Mouse (Mus musculus) WW6 (cell line): Measurements from ENCODE around the gene Grin3a.
A peak's percentile ranks its signal among the peaks of the same experiment; 100 is the strongest.
"Not testable (repeated sequence)": the region's sequence is repeated elsewhere in the genome, so short reads cannot be mapped to it uniquely, and the experiment has no call there.

ENCODE experiments used
- DNase-seq: peaks from one replicate; pipeline ENCODE4 v3.0.0-alpha.2; 2013; ENCODE audit warnings: low read depth, low spot score

Grin3a gene

GRCm38 (mm10) chr4:49680171-49680875, 165.2 kb downstream of the Grin3a start:
- DNase-seq, result no peak

GRCm38 (mm10) chr4:49676790-49677189, 168.8 kb downstream of the Grin3a start:
- DNase-seq, result no peak

- DNase-seq, result no peak
Observed at GRCm38 (mm10) chr4:49676071-49676470, 169.5 kb downstream of the Grin3a start.

DNA sequence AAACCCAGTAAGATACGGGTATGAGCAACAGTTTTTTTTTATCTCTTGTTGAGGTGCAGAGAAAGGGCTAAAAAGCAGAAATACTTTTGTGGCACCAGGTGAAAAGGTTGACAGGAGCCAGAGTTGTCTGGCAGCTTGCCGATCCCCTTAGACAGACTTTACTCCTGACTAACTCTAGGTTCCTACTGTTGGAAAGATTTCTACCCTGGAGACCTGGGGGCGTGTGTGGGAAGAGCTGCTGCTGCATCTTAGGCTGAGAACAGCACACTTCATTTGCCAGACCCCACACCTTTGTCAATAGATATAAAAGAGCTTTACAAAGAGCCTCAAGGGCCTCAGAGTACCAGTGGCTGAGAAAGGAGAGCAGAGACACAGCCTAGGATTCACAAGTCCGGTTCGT, 180.7 kb downstream of the Grin3a start:
- no peak for DNase-seq

DNA sequence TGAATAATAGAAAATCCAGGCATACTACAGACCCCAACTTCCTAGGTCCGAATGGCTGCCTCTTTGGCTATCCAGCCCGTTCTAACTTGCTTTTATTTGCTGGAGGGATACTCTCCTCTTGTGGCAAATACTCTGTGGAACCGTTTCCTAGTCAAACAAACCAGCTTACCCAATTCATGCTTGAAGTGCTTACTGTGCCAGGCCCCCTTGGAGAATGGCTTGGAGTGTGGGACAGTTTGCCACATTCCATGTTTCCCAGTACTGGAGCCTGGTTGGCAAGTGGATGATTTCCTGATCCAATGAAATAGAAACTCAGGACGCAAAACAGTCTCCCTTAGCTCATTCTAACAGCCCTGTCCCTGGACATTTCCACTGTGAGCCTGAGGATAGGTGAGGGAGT, 183.3 kb downstream of the Grin3a start:
- no peak for DNase-seq

- DNase-seq, result no peak
Observed at GRCm38 (mm10) chr4:49661664-49662063, 183.9 kb downstream of the Grin3a start.

DNA sequence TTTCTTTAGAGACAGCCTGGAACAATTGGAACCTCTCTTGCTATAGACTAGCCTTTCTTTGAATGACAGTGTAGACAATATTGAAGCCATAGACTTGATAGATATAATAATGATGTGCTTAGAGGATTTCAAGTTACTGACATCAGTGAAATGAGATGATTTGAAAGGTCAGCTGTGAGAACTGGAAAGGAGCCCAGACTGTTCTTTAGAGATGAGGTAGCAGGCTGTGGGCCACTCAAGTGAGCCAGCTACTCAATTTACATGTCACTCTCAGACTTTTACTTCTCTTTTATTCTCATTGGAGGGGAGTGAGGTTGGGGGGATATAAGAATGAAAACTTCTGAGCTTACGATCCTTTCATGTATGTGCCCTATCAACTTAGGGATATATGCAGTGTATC, 186.1 kb downstream of the Grin3a start:
- no peak for DNase-seq

GRCm38 (mm10) chr4:49639913-49640312, 205.6 kb downstream of the Grin3a start:
- DNase-seq, result no peak

GRCm38 (mm10) chr4:49637821-49638220, 207.7 kb downstream of the Grin3a start:
- no peak for DNase-seq

DNA sequence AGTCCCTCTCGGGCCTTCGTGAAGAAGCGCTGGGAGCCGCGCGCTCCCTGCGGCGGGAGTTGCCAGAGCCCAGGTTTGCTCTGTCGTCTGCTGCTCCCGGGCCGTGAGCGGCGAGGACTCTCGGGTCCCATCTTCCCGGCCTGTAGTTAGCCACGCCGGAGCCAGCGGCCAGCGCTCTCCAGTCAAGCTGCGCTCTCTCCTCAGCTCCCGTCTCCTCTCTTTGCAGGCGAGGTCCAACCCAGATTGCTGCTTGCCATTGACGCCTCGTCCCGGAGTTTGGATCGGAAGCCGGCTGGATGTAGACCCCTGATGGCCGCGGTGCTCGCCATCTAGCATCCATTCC, 213.4 kb downstream of the Grin3a start:
- no peak for DNase-seq

GRCm38 (mm10) chr4:49631319-49632138, 214.0 kb downstream of the Grin3a start, which contains the start of gene Rnf20:
Gene Rnf20, plus strand, starts transcription at chr4:49632006.
- DNase-seq, result peak; percentile 81

DNA sequence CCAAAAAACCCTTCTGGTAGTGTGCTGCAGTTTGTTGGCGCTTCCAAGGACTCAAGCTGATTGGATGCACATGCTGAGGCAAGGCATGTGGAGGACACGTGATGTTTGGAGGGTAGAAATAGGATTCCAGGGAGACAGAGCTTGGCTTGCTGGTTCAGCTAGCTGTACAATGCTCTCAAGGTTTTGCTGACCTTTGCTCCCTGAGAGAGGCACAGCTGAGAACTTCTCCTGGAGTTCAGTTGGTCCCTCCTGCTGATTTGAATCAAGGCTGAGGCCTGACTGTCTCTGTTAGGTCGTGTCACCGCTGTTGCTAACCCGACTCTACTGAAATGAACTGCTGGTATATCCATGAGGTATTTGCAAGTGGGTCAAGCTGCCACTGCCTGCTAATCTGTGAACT, 216.6 kb downstream of the Grin3a start:
- no peak for DNase-seq

- DNase-seq, result peak; percentile 36
Observed at GRCm38 (mm10) chr4:49626973-49627372, 218.6 kb downstream of the Grin3a start.

GRCm38 (mm10) chr4:49624969-49625368, 220.6 kb downstream of the Grin3a start:
- not testable (repeated sequence) for DNase-seq

- no peak for DNase-seq
Observed at GRCm38 (mm10) chr4:49623916-49624315, 221.6 kb downstream of the Grin3a start.

DNA sequence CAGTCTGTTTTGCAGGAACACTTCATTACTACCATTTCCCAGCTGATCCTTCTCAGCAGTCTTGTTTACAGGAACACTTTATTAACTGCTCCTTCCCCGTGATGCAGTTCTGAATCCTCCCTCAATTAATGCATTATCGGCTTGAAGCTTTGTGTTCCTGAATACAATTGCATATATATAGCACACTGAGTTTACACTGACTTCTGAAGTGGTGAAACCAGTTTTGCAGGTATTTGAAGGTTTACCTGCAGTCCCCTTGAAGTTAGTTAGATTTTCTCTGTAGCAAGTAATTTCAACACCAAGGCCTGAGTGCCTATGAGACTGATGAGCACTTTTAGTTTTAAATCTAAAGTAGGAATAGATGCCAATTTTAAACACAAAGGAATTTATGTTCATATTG, 223.3 kb downstream of the Grin3a start:
- no peak for DNase-seq

GRCm38 (mm10) chr4:49619861-49620260, 225.7 kb downstream of the Grin3a start:
- not testable (repeated sequence) for DNase-seq

GRCm38 (mm10) chr4:49616924-49617323, 228.6 kb downstream of the Grin3a start:
- DNase-seq, result no peak
